Mouse (Mus musculus): ENCODE measurements around the gene Cabp4. TPM values are rescaled to one million over a fixed set of nuclear protein-coding genes. Genes with fewer than 3 reads are reported as not detected.

The Cabp4 gene
- total RNA-seq, 2 experiments from 2014 or later, result not detected

DNA sequence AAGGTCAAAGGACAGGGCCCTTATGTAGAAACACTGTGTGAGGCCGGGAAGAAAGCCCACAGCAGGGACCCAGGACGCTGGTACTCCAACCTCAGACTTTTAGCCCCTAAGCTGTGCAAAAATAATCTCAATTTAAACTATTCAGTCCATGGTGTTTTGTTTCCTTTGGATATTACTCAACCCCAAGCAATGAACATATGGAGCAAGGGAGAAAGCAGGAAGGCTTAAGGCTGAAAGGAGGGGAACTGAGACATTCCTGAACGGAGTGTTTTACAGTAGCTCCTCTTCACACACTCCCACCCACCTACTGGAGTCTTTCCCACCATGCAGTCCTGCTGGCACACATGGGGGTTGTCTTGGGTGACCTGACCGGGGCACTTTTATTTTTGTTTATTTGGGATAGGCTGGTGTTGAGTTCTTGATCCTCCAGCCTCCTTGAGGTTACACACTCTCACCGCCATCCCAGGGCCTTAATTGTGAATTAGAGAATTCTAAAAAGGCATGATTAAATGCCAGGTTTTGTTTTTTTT, 49.0 kb downstream of the Cabp4 start:
- DNase-seq (ENCODE audit: low spot score in 2 of 2), result no peak
- intact Hi-C loops (cut with DNase I), result loop anchor here (5.0 kb wide), 1 partner anchor 48 kb away; the partner anchor contains the start of gene Gstp2

DNA sequence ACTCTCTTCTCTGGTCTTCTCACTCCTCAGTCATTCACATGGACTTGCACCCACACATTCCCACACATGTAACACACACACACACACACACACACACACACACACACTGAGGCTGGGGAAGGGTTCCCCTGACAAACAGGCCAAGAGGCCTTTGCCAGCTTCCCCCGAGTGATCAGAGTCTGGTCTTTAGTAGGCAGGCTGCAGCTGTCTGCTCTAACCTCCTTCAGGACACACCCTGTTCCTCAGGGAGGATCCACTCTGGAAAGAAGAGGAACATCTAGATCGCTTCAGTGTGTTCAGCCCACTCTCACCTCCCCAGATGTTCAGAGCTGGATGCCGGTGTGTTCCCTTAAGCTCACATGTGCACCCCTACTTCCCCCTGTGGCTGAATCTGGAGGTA, 49.5 kb downstream of the Cabp4 start:
- DNase-seq (ENCODE audit: low spot score in 2 of 2), result no peak
- intact Hi-C loops (cut with DNase I), result no loop called here

DNA sequence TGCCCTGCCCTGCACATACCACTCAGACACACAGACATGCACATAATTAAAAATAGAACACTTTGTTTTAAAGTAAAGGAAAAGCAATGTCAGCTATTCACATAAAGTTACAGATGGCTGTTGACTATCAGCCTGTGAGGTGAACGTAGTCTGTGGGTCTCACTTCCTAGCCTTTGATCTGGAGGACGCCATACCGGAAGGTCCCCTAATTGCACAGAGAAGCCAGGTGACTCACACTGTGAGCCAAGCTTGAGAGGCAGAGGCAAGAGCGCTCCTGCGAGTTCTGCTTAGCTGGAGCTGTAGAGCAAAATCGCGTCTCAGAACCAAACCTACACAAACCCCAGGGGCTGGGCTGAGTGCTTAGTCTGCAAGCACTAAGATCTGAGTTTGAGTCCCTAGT, 50.1 kb downstream of the Cabp4 start:
- intact Hi-C loops (cut with DNase I), result no loop called here

DNA sequence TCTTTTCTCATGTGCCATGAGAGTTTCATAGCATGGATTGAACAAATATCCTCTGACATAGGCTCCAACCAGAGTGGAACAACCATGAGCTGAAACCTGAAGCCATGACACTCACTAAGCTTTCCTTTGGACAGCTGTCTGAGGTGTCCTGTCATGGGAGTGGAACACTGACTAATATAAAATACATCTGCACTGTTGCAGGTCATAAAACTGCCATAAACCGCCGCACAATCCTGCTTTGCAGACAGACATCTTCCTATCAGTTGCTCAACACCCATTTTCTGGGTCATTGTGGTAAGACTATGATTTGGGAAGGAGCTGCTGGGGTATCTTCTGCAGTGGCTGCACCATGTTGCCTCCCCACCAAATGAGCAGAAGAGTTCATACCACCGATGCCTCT, 51.1 kb downstream of the Cabp4 start:
- intact Hi-C loops (cut with DNase I), result no loop called here
- no peak for DNase-seq (ENCODE audit: low spot score in 2 of 2)

More for the DNA sequence above, 50.1 kb downstream of the Cabp4 start:
- no peak for DNase-seq (ENCODE audit: low spot score in 2 of 2)

GRCm38 (mm10) chr19:4091383-4091782, 52.5 kb downstream of the Cabp4 start:
- intact Hi-C loops (cut with DNase I), result no loop called here
- no peak for DNase-seq (ENCODE audit: low spot score in 2 of 2)

DNA sequence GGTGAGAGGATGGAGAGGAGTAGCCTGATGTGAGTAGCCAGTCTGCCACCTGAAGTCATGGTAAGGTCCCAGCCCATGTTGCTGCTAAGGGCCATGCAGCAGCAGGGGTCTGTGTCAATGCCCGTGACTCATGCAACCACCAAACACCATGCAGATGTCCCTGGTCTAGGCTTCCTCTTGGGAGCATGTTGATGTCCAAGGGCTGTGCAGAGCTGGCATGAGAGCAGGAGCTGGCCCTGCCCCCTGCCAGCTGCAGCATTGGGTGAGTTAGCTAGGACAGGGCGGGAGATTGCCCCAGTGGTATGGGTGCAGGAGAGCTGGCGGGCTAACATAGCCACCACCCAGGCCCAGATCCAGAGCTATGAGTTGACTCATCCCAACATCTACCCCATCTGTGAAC, 53.4 kb downstream of the Cabp4 start:
- DNase-seq (ENCODE audit: low spot score in 2 of 2), result no peak
- intact Hi-C loops (cut with DNase I), result no loop called here

GRCm38 (mm10) chr19:4089128-4089527, 54.7 kb downstream of the Cabp4 start:
- intact Hi-C loops (cut with DNase I), result no loop called here
- DNase-seq (ENCODE audit: low spot score in 2 of 2), result no peak

DNA sequence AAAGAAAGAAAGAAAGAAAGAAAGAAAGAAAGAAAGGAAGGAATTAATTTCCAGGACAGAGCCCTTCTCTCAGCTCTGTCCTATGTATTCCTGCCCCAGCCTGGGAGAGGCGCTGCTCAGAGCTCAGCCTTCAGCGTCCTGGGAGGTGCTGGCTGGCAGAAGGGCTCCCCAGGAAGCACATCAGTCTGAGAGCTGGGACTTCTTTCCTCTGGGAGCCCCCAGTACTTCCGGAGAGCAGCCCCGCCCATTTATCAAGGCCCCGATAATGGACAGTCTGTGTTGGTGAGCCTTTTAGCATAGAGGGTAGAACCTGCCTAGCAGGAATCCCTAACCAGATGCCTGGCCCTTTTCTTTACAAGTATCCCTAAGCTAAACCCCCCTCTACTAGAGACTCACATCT, 55.7 kb downstream of the Cabp4 start:
- intact Hi-C loops (cut with DNase I), result no loop called here
- DNase-seq (ENCODE audit: low spot score in 2 of 2), result no peak

DNA sequence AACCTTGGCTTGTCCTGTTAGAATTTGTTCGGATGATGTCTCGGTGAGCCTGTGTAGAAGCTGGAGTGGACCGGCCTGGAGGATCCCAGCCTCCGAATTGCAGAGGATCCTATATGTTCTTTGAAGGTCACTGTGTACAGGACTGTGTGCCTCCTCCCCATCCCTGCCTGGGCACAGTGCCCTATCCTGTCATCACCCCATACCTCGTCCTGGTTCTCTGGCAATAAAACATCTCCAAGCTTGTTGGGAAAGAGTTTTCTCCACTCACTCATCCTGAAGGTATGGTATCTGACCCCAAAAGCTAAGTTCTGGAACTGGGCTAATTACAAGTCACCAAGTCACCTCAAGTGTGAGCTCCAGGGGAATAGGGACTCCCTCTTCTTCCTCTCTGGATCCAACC, 56.7 kb downstream of the Cabp4 start:
- intact Hi-C loops (cut with DNase I), result no loop called here
- DNase-seq (ENCODE audit: low spot score in 2 of 2), result no peak

GRCm38 (mm10) chr19:4086156-4086555, 57.7 kb downstream of the Cabp4 start:
- DNase-seq (ENCODE audit: low spot score in 2 of 2), result no peak
- intact Hi-C loops (cut with DNase I), result no loop called here

Other genes with a start within 250 kb of the Cabp4 start
- gene Tcirg1, start 236.9 kb downstream of the Cabp4 start, total RNA-seq (2021), result 10 to 100 TPM; 15.7 to 19.6 TPM
- gene Ndufs8, start 231.3 kb downstream of the Cabp4 start, total RNA-seq (2021), result 100 to 1,000 TPM; 137 to 152 TPM
- 1 to 10 TPM; 2.6 to 3.8 TPM for gene Aldh3b1, start 214.2 kb downstream of the Cabp4 start, total RNA-seq (2021)
- gene Unc93b1, start 208.8 kb downstream of the Cabp4 start, total RNA-seq (2021), result 10 to 100 TPM; 16.2 to 16.5 TPM
- gene Aldh3b3, start 185.4 kb downstream of the Cabp4 start, total RNA-seq (2021), result under 1 TPM in 1 of 2 experiments, not detected in 1; 0.27 TPM
- 1 to 10 TPM; 1.0 to 1.4 TPM for gene Aldh3b2, start 171.7 kb downstream of the Cabp4 start, total RNA-seq (2021)
- gene Acy3, start 157.5 kb downstream of the Cabp4 start, total RNA-seq (2021), result 1 to 10 TPM; 2.0 to 2.7 TPM
- gene Tbx10, start 151.3 kb downstream of the Cabp4 start, total RNA-seq (2021), result not detected
- gene Nudt8, start 143.5 kb downstream of the Cabp4 start, total RNA-seq (2021), result 10 to 100 TPM in 1 of 2 experiments, 1 to 10 TPM in 1; 8.8 to 13.3 TPM
- gene Gm49405, start 143.4 kb downstream of the Cabp4 start, total RNA-seq (2021), result 1 to 10 TPM; 1.2 to 1.8 TPM
- 1 to 10 TPM; 2.7 to 6.8 TPM for gene Doc2g, start 140.7 kb downstream of the Cabp4 start, total RNA-seq (2021)
- gene Ndufv1, start 131.2 kb downstream of the Cabp4 start, total RNA-seq (2021), result 100 to 1,000 TPM; 226 to 259 TPM
- 100 to 1,000 TPM; 301 to 332 TPM for gene Gstp1, start 106.0 kb downstream of the Cabp4 start, total RNA-seq (2021)
- gene Gstp2, start 98.0 kb downstream of the Cabp4 start, total RNA-seq (2021), result 10 to 100 TPM; 33.9 to 45.2 TPM
- gene Gstp3, start 84.5 kb downstream of the Cabp4 start, total RNA-seq (2021), result not detected
- not detected for gene Cabp2, start 62.5 kb downstream of the Cabp4 start, total RNA-seq (2021)
- 10 to 100 TPM; 28.8 to 34.1 TPM for gene Cdk2ap2, start 46.9 kb downstream of the Cabp4 start, total RNA-seq (2021)
- gene Pitpnm1, start 44.0 kb downstream of the Cabp4 start, total RNA-seq (2021), result 100 to 1,000 TPM; 202 to 203 TPM
- 100 to 1,000 TPM; 106 to 133 TPM for gene Aip, start 18.2 kb downstream of the Cabp4 start, total RNA-seq (2021)
- gene Gpr152, start 4.2 kb downstream of the Cabp4 start, total RNA-seq (2021), result not detected
- 10 to 100 TPM; 75.7 to 81.1 TPM for gene Coro1b, start 4.6 kb upstream of the Cabp4 start, total RNA-seq (2021)
- gene Ptprcap, start 9.6 kb upstream of the Cabp4 start, total RNA-seq (2021), result 1 to 10 TPM; 1.3 to 1.8 TPM
- gene Rps6kb2, start 19.3 kb upstream of the Cabp4 start, total RNA-seq (2021), result 10 to 100 TPM; 27.8 to 43.1 TPM
- gene Carns1, start 31.4 kb upstream of the Cabp4 start, total RNA-seq (2021), result 1 to 10 TPM; 5.5 to 7.8 TPM
- 1 to 10 TPM; 1.5 to 1.9 TPM for gene Tbc1d10c, start 47.3 kb upstream of the Cabp4 start, total RNA-seq (2021)
- 100 to 1,000 TPM; 292 to 320 TPM for gene Ppp1ca, start 48.0 kb upstream of the Cabp4 start, total RNA-seq (2021)
- 10 to 100 TPM in 1 of 2 experiments, 1 to 10 TPM in 1; 6.1 to 10.8 TPM for gene Rad9a, start 57.6 kb upstream of the Cabp4 start, total RNA-seq (2021)
- 1 to 10 TPM in 1 of 2 experiments, under 1 TPM in 1; 0.84 to 1.2 TPM for gene Clcf1, start 70.2 kb upstream of the Cabp4 start, total RNA-seq (2021)
- not detected for gene AC109138.7, start 70.3 kb upstream of the Cabp4 start, total RNA-seq (2021)
- 10 to 100 TPM; 15.9 to 17.8 TPM for gene Pold4, start 87.9 kb upstream of the Cabp4 start, total RNA-seq (2021)
- 10 to 100 TPM; 41.1 to 65.6 TPM for gene Ssh3, start 125.1 kb upstream of the Cabp4 start, total RNA-seq (2021)
- gene Ankrd13d, start 139.1 kb upstream of the Cabp4 start, total RNA-seq (2021), result 10 to 100 TPM; 69.7 to 72.3 TPM
- gene Grk2, start 162.2 kb upstream of the Cabp4 start, total RNA-seq (2021), result 100 to 1,000 TPM; 223 to 239 TPM

All from left cerebral cortex, postnatal 36 days (tissue).